Comparison of ENCODE assay signal across 7 mouse cellular contexts in the genomic region with DNA sequence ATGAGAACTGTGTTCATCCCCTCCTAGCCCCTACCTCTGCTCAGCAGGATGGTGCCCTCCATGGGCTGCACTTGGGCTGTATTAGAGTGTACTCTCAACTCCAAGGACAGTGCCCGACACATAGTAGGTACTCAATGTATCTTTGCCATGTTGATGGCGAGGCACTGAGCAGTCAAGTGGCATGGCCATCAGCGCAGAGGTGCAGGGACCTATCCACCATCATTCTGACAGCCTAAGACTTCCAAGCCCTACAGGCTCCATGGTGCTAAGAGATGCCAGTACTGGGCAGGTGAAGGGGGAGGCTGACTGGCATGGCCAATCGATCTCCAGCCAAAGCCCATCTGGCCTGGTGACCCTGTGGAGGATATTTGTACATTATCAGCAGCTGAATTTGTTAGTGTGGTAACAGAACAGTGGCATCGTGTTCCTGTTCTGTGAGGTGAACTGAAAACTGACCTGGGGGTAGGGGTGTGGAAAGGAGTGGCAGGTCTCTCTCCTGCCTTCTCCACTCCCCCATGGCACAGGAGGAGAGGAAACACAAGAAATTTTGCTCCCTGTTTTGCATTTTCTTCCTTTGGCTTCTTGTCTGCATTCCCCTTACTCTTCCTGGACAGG.
DNase-seq lines count a peak whose midpoint lies in the region; ATAC-seq and TF ChIP-seq lines count a peak whose summit lies in the region.

No protein-coding gene starts in this region.

- no peaks in the 10 kb centered on the region for H3K9me3 ChIP-seq in hindbrain, embryonic 10.5 days
- H3K9me3 ChIP-seq in hindbrain, embryonic 12.5 days (replicated peaks) = no peaks in the 10 kb centered on the region
- no peaks in the 10 kb centered on the region for H3K9me3 ChIP-seq in limb, embryonic 15.5 days

- H3K9ac ChIP-seq in hindbrain, embryonic 12.5 days = no peak overlapping the region
- H3K9ac ChIP-seq in limb, embryonic 15.5 days = no peak overlapping the region

- ATAC-seq in hindbrain, embryonic 12.5 days (ENCODE audit: low FRiP score) = no peak
- ATAC-seq in limb, embryonic 15.5 days (ENCODE audit: insufficient number of reproducible peaks, low FRiP score, low TSS enrichment, low read depth) = no peak

- no peaks in the 10 kb centered on the region for H3K27me3 ChIP-seq in hindbrain, embryonic 10.5 days (ENCODE audit: insufficient read depth, poor library complexity, severe bottlenecking)
- no peaks in the 10 kb centered on the region for H3K27me3 ChIP-seq in hindbrain, embryonic 12.5 days
- H3K27me3 ChIP-seq in spleen, adult 2 months (ENCODE audit: control insufficient read depth, insufficient read depth, low read length) = no peaks in the 10 kb centered on the region
- H3K27me3 ChIP-seq in limb, embryonic 15.5 days = no peaks in the 10 kb centered on the region

- no peak for TF ChIP-seq CTCF in spleen, adult 2 months (IDR thresholded peaks at IDR 0.05; ENCODE audit: extremely low read depth, insufficient read depth, insufficient read length, insufficient replicate concordance)

- no peak overlapping the region for H3K4me2 ChIP-seq in hindbrain, embryonic 12.5 days (replicated peaks)
- H3K4me2 ChIP-seq in limb, embryonic 15.5 days = no peak overlapping the region

- no peak overlapping the region for H3K4me3 ChIP-seq in hindbrain, embryonic 10.5 days
- H3K4me3 ChIP-seq in hindbrain, embryonic 12.5 days = no peak overlapping the region
- no peak overlapping the region for H3K4me3 ChIP-seq in spleen, adult 2 months (ENCODE audit: extremely low read depth, insufficient read depth, insufficient read length)
- no peak overlapping the region for H3K4me3 ChIP-seq in limb, embryonic 15.5 days

- H3K36me3 ChIP-seq in hindbrain, embryonic 10.5 days = peaks cover 52% of the 10 kb centered on the region
- 0 out of 2 replicates have a peak, but pooled peaks cover 10% of the 10 kb centered on the region for H3K36me3 ChIP-seq in hindbrain, embryonic 12.5 days
- H3K36me3 ChIP-seq in spleen, adult 2 months (ENCODE audit: control insufficient read depth, insufficient read depth, low read length) = peaks cover 36% of the 10 kb centered on the region
- H3K36me3 ChIP-seq in limb, embryonic 15.5 days = peaks cover 17% of the 10 kb centered on the region

- no peak for DNase-seq in hindbrain, embryonic 10.5 days (ENCODE audit: low spot score)
- DNase-seq in spleen, adult 2 months (ENCODE audit: low read depth in 1 of 2, low spot score in 2 of 2) = no peak
- no peak for DNase-seq in spleen, postnatal 10 days (ENCODE audit: low spot score in 2 of 2)
- DNase-seq in urinary bladder, postnatal 14 days (ENCODE audit: low spot score) = no peak
- DNase-seq in adrenal gland, postnatal 25 days = no peak

- TF ChIP-seq POLR2A in spleen, adult 2 months (IDR thresholded peaks at IDR 0.05; ENCODE audit: low read depth, low read length) = no peak

- H3K4me1 ChIP-seq in hindbrain, embryonic 10.5 days (replicated peaks) = peaks cover 36% of the 10 kb centered on the region
- peaks cover 26% of the 10 kb centered on the region for H3K4me1 ChIP-seq in hindbrain, embryonic 12.5 days
- H3K4me1 ChIP-seq in spleen, adult 2 months (ENCODE audit: control insufficient read depth, insufficient read depth, insufficient read length) = no peaks in the 10 kb centered on the region
- peaks cover 38% of the 10 kb centered on the region for H3K4me1 ChIP-seq in limb, embryonic 15.5 days

- H3K27ac ChIP-seq in hindbrain, embryonic 10.5 days = peak overlapping the region; percentile 67
- no peak overlapping the region for H3K27ac ChIP-seq in hindbrain, embryonic 12.5 days
- H3K27ac ChIP-seq in spleen, adult 2 months (ENCODE audit: insufficient read depth, low read length) = peak overlapping the region; percentile 0; the same call in 1 of the 2 replicates
- peak overlapping the region; percentile 71 for H3K27ac ChIP-seq in limb, embryonic 15.5 days

- 82% methylated on average over 5 of the region's 5 CpGs for WGBS in hindbrain, embryonic 10.5 days
- WGBS in hindbrain, embryonic 12.5 days = 86% methylated on average over 5 of the region's 5 CpGs
- 90% methylated on average over 5 of the region's 5 CpGs for WGBS in spleen, adult 2 months
- WGBS in limb, embryonic 15.5 days = 85% methylated on average over 5 of the region's 5 CpGs
